Mouse (Mus musculus) MN1 (cell line): Measurements from ENCODE around the gene Grin3b.
A peak's percentile ranks its signal among the peaks of the same experiment; 100 is the strongest.

Experiments
- DNase-seq: peaks from one replicate; pipeline ENCODE4 v3.0.0-alpha.2; 2016; ENCODE audit warnings: low spot score

Grin3b gene

DNA sequence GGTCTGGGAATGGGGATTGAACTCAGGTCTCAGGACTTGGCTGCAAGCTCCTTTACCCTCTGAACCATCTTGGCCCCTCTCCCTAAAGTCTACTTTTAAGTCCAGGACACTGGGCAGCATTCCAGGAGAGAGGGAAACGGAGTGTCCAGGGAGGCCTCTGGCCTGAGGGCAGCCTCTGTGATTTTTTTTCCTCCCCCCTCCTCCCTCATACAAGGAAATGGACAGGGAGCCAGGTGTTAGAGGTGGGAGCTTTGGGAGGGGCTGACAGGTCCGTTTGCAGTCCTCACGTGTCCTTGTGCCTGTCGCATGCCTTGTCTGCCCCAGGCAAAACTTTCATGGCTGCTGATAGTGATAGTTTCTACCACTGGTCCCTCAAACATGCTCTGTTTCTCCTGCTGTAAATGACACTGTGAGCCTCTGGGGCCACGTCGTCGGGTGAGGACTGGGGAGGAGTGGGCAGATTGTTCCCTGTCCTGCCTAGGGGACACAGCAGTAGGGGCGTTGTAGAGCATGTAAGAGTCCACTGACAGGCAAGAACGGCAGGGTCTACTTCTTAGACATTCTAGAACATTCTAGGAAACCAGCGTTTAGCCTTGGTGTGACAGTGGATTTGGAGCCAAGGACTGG, 34.1 kb upstream of the Grin3b start:
- peak; percentile 62 for DNase-seq

DNA sequence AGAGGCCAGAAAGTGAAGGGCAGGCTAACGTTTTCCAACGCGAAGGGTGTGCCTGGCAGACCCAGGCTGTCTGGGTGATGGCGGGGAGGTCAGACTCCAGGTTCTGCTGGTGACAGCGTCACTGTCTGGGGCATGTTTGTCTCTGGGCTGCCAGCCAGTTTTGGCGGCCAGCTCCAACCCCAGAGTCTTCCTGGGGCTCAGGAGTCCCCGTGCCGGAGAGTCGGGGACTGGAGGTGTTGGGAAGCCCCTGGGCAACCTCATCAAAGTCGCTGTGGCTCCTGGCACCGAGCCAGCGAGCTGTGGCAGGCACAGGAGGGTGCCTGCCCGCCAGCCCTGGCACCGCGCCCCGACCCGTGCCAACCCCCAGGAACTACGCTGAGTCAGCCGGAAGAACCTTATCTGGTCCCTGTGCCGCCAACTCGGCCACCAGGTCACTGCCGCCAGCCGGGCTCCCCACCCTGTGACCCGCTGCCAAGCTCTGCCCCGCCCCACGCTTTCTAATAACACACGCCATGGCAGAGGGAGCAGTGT, 33.5 kb upstream of the Grin3b start:
- DNase-seq = peak; percentile 87

DNA sequence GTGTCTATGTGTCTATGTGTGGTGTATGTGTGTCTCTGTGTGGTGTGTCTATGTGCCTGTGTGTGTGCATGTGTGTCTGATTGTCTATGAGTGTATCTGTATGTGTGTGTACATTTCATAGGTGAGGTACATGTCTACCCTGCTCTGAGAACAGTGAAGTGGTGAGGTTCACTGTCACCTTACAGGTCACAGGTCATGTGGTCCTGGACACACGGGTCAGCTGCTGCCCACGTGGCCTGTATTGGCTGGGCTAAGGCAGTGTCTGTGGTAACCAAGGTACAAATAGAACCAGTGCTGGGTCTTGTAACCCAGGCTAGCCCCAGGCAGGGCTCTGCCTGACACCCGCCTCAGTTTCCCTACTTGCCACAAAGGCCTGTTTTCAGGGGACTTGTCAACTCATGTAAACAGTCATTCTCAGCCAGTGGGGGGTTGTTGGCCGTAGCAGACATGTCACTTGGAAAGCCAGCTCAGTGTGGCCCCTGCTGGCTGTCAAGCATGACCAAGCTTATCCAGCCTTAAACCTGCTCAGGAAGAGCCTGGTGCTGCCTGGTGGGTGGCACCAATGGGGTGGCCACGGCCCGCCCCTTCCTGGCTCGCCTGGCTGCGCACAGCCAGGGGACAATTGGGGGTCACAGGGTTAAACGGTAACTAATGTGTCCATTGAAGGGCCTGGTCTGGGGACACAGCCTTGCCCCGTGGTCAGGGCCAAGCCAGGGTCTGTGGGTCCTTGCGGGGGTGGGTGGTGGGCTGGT, 32.6 kb upstream of the Grin3b start:
- no peak for DNase-seq

DNA sequence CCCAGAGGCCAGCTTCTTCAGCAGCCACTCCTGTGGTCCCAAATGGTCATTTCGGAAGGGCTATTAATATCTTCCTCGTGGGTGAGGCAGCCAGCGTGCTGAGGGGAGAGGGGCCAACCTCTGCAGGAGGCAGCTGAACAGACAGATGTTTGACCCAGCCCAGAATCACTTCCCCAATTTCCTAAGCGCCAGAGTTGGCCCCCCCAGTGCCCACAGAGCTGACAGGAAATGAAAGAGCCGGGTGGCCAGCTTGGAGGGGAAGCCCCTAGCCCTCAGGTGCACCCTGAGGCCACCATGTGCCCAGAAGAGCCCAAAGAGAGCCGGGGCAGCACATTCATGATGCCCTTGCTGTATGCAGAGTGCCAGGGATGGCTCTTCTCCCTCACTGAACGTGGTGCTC, 29.8 kb upstream of the Grin3b start:
- DNase-seq = no peak

DNA sequence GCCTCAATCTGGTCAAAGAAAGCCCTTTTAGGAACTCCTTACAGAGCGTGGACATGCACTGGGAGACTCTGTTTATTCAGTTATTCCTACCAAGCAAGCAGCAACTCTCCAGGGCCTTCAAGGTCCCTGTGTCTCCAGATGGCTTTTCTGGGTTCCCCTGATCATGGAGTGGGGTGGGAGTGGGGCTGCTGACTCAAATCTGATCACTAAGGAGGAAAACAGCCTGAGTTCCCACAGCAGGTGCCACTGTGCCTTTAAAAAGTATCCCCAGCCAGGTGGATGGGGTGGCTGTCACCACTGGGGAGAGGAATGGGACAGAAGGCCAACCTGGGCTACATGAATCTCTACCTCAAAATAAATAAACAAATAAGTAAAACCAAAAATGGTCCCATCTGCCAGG, 27.5 kb upstream of the Grin3b start:
- no peak for DNase-seq

DNA sequence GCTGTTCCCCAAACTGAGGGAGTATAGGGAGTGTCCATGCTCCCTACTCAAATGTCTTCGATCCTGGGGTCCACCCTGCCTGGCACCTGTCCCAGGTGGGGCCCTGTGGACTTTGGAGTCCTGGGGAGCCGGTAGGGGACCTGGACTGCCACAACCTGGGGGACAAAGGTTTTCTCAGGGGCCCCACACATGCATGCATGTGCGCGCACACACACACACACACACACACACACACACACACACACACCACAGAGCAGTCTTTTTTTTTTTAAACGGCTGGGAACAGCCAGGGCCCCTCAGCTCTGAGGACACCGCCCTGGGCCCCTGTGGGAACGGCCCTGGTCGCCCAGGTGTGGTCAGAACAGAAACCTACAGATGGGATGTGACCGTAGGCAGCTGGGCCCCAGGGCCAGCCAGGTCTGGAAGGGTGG, 27.0 kb upstream of the Grin3b start:
- DNase-seq = no peak

DNA sequence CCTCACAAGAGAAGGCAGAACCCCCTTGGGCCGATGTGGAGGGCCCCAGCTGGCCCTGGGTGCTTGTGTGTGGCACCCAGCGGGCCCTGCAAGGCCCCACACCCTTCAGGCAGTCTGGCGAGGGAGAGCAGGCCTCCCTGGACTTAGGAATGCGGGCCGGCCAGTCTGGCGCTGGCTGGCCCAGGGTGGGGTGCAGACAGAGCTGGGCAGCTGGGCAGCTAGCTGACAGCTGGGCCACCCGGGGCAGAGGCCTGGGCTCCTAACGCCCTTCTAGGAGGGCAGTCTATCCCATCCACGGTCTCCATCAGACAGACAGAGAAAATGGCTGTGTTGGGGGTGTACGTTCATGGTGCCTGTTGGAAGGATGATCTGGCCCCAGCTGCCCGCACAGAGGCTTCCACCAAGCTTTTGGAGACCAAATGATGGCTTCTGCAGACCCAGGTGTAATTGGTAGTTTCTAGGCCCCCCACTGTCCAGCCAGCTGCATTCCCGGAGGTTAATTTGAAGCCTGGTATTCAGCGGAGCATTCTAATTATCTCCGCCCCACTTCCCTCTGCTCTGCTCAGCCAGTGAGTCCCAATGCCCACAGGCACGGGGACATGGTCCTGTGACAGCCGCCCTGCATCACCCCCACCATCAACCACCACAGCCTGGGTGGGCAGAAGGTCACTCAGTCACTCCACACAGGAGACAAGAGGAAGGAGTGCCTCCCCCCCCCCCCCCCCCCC, 24.8 kb upstream of the Grin3b start:
- peak; percentile 73 for DNase-seq

DNA sequence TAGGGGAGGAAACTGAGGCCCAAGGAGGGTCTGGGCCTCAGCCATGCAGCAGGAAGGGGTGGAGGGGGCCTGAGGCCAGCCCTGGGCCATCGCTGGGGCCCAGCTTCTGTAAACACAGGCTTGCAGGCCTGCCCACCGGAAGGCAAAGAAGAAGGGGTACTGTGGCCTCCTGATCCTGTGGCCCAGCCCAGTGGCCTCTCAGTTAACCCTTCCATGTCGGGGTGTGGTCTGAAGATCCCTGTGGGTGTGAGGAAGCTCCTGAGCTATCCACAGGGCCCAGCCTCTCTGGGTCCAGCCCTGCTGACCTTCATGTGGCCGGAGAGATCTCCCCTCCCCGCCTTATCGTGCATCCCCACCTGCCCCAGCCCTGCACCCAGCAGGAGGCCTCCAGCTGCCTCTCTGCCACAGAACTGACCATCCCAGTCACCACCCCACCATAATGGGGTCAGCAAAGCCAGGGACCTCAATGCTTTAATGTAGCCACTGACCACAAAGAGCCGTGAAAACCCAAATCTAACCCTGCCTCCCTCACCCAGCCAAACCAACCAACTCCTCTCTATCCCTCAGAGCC, 23.7 kb upstream of the Grin3b start:
- DNase-seq = no peak

DNA sequence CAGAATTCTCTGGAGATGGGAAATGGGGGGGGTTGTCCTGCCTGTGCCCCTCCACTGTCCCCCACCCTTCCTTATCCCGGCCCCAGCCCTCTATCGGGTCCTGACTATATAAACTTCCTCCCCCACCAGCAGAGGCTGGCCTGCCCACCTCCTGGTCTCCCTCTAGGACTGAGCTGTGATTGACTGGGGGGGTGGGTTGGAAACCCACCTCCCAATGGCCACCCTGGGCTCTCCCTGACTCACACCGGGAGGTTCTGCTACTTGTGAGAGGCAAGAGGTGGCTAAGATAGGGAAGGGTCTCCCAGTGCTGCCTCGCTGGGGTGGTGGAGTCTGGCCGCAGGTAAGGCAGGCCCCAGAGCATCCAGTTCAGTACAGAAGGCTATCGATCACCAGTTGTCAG, 23.0 kb upstream of the Grin3b start:
- DNase-seq = no peak

DNA sequence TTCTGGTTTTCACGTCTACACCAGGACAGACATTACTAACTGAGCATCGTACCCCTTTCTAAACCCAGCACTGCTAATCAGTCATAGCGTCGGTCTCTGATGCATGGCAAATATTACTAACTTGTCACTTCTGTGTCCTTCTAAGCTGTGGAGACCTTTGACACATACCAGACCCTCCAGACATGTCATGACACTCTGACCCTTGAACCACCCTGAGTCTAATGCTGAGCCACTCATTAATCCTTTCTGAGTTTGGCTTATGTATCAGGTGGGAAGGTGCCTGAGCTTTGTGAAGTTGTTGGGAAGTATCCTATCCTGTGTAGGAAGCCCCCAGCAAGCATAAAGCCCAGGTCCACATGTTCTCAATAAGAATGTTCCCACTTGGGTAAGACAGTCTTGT, 20.6 kb upstream of the Grin3b start:
- no peak for DNase-seq

DNA sequence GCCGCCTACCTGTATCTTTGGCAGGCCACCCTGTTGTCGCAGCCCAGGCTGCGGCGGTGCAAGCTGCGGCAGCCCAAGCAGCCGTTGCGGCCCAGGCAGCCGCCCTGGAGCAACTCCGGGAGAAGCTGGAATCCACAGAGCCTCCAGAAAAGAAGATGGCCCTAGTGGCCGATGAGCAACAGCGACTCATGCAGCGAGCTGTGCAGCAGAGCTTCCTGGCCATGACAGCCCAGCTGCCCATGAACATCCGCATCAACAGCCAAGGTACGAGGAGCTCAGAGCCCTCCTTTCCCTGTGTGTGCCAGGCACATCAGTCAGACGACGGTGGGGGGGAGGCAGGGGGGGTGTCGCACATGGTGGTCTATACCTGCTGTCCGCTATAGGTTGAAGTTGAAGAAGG, 19.9 kb upstream of the Grin3b start:
- DNase-seq = no peak

DNA sequence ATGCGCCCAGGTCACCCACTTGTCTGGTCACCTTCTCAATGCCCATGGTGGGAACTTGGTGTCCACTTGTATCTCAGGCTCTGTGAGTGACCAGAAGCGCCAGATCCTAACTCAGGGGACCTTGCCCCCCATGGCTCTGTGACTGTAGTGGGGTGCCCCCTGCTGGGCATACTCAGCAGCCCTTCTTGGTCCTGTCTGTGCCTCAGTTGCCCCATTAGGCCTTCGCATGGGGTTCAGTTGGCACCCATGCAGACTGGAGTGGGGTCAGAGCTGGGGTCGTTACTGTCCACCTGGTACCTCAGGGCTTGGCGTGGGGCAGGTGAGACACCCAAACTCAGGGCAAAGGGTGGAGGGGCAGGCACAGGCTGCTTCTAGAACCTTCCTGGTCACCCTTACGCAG, 16.6 kb upstream of the Grin3b start:
- DNase-seq = no peak

DNA sequence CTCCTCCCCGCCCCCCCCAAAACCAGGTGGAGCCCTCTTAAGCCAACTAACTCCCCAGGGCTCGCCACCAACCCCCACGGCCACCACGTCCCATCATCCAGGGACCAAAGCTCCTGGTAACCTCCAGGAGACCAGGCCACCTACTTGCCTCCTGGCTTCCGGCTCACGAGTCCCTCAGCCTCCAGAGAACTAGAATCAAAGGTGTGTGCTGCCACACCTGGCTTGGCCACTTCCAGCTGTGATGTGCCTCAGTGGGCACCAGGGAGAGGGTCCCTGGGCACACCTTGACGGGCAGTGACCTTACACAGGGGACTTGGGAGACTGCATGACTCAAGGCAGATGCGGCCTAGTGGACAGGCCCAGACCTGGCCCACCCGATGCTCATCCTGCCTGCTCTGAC, 14.8 kb upstream of the Grin3b start:
- DNase-seq = no peak

DNA sequence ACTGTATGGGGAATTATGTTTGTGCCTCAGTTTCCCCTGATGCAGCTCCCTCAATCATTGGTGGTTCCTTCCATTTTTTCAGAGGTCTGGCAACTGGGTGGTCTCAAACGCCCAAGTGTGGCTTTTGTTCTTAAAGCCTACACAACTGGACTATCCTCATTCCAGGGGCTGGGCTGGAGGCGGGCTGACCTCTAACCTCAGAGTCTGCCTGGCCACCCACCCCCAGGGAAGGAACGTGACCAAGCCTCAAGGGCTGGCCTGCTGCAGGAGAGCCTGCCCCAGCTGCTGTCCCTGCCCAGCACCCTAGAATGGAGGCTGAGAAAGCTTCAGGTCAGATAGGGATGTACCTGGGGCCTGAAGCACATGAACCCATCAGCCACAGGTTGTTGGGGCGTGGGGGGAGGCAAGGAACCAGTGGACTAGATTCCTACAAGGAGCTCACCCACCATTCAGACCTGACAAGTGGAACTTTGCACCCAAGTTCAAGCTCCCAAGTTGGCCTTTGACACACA, 13.8 kb upstream of the Grin3b start:
- DNase-seq = no peak

DNA sequence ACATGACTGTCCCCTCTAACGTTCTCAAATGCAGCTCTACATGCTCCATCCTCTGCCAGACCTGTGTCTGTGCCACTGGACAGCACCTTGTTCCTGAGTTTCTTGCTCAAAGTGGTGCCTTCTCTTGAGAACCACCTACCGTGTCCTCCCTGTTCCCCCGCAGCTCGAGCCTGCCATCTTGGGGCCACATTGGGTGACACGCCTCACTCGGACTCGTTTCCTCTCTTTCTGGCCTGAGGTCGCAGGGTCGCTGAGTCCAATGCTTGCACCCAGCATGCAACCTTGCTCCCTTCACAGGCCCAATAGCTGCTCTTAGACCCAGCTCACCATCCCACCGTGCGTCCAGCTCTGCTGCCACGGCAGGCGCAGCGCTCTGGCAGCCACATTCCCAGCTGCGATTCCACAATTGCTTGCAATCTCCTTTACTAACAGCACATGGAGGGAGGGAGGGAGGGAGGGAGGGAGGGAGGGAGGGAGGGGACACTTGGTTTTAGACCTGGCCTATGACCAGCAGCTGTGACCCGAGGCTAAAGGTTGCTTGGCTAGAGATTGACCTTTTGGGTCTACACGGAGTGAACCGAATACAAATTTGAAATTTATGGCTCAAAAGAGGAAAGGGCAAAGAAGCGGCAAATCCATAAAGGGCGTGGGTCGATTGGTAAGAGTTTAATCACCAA, 12.2 kb upstream of the Grin3b start:
- DNase-seq = peak; percentile 93

DNA sequence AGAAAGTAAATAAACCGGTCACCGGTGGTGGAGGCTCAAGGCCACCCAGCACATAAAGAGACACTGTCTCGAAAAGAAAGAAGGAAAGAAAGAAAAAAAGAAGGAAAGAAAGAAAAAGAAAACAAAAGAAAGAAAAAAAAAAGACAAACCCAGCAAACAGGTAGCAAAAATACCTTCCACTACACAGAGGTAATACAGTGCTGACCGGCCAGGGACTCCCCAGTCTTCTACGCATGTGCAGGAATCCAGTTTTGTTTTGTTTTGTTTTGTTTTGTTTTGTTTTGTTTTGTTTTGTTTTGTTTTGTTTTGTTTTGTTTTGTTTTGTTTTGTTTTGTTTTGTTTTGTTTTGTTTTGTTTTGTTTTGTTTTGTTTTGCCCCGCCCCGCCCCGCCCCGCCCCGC, 11.1 kb upstream of the Grin3b start:
- DNase-seq = peak; percentile 54

DNA sequence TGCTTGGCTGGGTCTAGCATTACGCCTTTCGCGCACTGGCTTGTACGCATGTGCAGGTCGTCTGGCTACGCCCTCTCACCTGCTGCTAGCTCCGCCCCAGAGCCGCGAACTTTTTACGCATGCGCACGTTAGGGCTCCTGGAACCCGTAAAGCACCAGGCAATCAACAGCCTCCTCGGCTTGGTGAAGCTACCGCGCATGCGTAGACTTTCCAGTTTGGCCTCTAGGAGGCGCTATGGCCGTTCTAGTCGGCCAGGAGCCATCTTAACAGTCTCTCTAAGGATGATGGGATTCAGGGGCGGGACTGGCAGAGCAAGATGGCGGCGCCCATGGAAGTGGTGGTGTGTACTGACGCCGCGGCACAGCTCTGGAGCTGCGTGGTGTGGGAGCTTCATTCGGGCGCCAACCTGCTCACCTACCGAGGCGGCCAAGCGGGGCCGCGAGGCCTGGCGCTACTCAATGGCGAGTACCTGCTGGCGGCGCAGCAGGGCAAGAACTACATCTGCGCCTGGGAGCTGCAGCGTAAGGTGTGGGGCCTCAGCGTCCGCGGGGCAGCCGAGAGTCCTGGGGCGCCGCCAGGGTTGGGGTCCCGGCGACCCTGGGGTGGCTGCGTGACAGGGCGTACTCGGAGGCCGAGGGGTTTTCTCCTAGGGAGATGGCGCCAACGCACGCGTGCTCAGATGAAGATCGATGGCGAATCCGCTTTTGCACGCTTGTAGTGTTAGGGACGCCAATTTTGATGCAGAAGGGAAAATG, 10.5 kb upstream of the Grin3b start, which contains the start of gene Wdr18:
Wdr18 (plus strand) TSS at position 306 of the 755 bp plus-strand sequence.
- peak; percentile 100 for DNase-seq

DNA sequence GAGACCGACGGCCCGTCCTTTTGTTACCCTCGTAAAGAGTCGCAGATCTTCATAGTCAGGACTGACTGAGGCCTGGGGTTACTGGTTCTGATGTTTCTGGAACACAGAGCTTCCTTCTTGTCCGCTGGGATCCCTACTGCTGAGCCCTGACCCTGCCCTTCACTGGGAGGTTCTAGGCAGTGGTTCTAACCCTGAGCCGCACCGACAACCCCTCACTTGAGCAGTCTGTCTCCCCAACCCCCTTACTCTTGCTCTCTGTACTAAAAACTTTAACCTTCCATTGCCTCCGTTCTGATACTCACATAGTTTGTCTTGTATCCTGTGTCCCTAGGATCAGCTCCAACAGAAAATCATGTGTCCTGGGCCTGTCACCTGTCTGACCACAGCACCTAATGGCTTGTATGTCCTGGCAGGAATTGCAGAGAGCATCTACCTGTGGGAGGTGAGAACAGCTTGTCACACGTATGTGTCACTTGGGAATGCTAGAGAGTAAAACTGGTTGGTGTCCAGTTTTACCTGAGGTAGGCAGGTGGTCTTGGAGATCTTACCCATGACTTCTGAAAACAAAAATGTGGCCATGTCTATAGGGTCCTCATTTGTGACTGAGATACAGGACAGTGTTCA, 9.7 kb upstream of the Grin3b start:
- no peak for DNase-seq

DNA sequence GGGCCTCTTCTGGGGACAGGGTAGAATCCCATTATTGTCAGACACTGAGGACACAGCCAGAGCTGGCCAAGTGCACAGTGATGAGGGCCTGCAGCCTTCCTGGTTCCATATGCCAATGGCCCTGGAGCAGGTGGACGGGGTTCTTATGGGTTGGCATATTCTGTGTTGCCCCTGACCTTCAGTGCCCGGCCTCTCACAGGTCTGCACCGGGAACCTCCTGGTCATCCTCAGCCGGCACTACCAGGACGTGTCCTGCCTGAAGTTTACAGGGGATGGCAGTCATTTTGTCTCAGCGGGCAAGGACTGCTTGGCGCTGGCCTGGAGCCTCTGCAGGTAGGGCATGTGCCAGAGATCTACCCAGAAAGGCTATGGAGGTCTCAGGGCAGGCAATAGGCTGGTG, 5.8 kb upstream of the Grin3b start:
- DNase-seq = no peak

DNA sequence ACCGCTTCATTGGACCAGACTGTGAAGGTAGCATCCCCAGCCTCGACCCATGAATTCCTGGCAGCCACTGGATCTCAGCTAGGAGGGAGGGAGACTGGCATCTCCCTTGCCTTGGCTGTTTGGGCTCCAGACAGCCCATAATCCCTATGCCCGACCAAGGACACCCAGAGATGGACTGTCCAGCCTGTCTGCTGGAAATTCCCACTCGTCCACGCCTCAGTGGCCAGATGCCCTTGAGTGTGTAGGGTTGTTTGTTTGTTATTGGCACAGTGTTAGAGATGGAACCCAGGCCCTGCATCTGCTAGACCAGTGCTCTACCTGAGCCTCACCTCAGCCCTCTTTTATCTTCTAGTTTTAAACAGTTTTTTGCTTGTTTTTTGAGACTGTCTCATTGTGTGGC, 5.2 kb upstream of the Grin3b start:
- peak; percentile 53 for DNase-seq
